Mouse (Mus musculus): ENCODE results near the gene Ercc4. TPM values are rescaled to one million over a fixed set of nuclear protein-coding genes. Genes with fewer than 3 reads are reported as not detected.
A peak's percentile ranks its signal among the peaks of the same experiment; 100 is the strongest.

Gene Ercc4
- total RNA-seq, 2 experiments from 2014 or later = 7.9 to 8.8 TPM

DNA sequence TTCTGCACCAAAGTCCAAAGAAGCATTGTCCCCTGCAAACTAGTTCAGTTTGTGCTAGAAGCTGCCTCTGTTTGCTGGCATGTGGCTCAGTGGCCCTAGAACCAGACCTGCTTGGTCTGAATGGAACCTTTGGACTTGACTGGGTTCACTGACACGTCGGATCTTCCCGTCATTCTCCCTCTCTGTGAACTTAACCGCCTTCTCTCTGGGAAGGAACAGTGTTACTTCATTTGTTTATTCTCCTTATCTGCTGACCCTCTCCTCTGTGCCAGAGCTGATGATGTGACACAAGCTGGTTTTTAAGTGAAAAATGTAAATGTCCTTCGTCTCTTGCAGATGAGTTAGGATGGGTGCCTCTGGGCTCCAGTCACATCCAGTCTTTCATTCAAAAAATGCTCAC lies 81.0 kb downstream of the Ercc4 start:
- no peak for DNase-seq
- intact Hi-C loops (cut with DNase I) = no loop called here

GRCm38 (mm10) chr16:13191166-13191565 lies 81.7 kb downstream of the Ercc4 start:
- no peak for DNase-seq

DNA sequence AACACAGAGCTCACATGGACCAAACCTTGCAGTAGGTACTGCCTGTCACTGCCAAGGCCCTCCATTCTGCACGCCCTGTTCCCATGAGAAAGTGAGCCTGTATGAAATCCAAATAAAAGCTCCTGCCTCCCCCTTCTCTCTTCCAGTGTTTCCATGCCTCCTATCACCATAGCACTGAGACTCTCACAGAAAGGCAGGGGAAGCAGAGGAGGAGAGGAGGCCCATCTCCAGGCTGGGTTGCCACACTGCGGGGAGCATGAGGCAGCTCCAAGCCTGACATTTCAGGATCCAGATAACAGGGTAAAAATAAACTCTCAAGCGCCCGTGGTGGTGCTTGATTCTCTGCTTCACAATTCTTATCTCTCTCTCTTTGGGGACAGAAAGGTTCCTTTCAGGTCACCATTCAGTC lies 84.2 kb downstream of the Ercc4 start:
- DNase-seq = peak in 1 of 2 experiments; percentile 51
- intact Hi-C loops (cut with DNase I) = no loop called here

More at GRCm38 (mm10) chr16:13191166-13191565, 81.7 kb downstream of the Ercc4 start:
- intact Hi-C loops (cut with DNase I) = no loop called here

- intact Hi-C loops (cut with DNase I) = no loop called here
- no peak for DNase-seq
Observed at GRCm38 (mm10) chr16:13194882-13195281, 85.4 kb downstream of the Ercc4 start.

DNA sequence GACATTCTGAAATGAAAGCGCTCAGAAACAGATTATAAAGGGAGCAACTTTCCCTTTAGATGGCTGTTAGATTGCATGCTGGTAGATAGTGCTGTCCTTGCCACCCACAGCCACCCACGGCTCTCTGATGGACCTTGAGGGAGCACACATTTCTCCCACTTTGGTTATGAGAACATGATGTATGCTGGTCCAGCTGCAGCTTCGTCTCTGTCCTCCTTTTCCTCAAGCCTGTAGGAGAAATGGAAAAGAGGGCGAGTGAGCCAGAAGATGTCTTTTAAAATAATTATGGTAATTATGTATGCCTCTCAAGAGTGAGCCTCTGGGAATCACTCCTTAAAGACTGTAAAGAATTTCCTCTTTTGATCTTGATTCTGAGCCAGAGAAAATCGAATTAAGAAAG lies 87.1 kb downstream of the Ercc4 start:
- intact Hi-C loops (cut with DNase I) = no loop called here
- DNase-seq = no peak

DNA sequence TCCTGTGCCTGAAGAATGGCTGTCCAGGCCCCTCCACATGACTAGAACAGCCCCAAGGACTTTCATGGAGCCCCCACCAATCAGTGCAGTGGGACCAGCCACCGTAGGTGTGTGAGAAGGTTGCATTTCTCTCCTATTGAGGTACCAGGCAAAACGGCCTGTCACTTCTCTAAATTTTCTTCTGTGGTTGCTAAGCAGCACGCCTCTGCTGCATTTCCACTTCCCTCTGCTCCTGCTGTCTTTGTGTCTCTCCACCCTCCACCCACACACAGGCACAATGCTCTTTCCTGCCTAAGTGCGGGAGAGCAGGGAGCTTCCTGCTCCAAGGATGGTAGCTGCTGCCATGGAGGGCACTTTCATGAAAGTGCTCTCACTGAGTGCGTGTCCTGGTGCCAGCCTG lies 87.8 kb downstream of the Ercc4 start:
- intact Hi-C loops (cut with DNase I) = no loop called here
- peak in 1 of 2 experiments; percentile 30 for DNase-seq

GRCm38 (mm10) chr16:13199204-13199603 lies 89.7 kb downstream of the Ercc4 start:
- no peak for DNase-seq

More at GRCm38 (mm10) chr16:13199204-13199603, 89.7 kb downstream of the Ercc4 start:
- intact Hi-C loops (cut with DNase I) = no loop called here

Other genes with a start within 250 kb of the Ercc4 start
- 10 to 100 TPM; 28.7 to 29.9 TPM for gene Mrtfb, start 146.8 kb downstream of the Ercc4 start, total RNA-seq (2021)

All from heart, postnatal 36 days (tissue).